Mouse (Mus musculus): ENCODE data around the gene Unc5cl. TPM values are rescaled to one million over a fixed set of nuclear protein-coding genes. Genes with fewer than 3 reads are reported as not detected.

The Unc5cl gene
- polyA plus RNA-seq, 1 experiment from 2014 or later: 0.34 TPM

DNA sequence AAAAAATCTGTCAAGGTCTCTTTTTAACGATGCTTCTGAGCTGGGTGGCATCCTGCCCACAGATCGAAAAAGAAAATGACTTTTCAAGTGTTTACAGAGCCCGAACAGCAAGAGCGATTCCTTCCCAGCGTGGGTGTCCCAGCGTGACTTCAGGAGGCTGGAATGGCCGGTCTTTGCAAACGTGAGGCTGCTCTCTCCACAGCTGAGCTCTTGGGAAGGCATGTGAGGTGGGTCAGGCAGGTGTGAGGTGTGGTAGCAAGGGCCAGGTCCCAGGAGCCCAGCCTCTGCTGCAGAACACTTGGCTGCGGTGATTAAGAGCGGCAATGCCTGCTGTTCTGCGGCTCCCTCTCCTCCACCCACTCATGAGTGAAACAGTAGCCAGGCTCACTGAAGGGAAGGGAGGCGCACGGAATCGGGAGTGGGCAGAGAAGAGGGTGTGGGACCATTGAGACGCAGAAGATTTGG is 88.6 kb downstream of the Unc5cl start:
- H3K4me2 ChIP-seq (ENCODE audit: low read depth, low read length): no peak overlapping the region
- 72% methylated on average over 15 of the region's 15 CpGs for WGBS

DNA sequence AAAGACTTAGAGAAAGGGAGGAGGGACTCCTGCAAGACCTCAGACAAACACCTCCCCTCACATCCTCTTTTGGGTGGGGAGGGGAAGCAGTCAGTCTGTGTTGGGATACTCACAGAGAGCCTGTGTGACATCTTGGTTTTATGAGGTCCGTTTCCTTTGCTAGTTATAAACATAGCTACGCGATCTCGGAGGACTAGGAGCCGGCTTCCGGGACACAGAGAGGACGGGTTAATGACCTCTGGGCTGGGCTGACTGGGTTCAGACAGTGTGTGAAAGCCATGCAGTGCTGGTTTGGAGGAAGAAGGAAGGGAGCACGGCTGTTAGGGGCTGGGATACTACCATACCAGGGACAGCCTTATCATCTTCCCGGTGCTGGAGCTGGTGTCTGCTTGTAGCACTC is 90.0 kb downstream of the Unc5cl start:
- Histone ChIP-seq H3K4me2 (ENCODE audit: low read depth, low read length) (no peak overlapping the region), H3K9me3 (replicated peaks; ENCODE audit: control insufficient read depth, low read length) (no peaks in the 10 kb centered on the region), H3K27ac (replicated peaks; ENCODE audit: low read depth, low read length) (no peak overlapping the region), H3K4me1 (ENCODE audit: control insufficient read depth, insufficient read depth, low read length) (no peaks in the 10 kb centered on the region), H3K27me3 (ENCODE audit: control insufficient read depth, insufficient read depth, low read length) (no peaks in the 10 kb centered on the region), H3K4me3 (ENCODE audit: low read depth, low read length) (no peak overlapping the region), H3K36me3 (replicated peaks; ENCODE audit: control insufficient read depth, insufficient read depth, low read depth, low read length) (no peaks in the 10 kb centered on the region), H3K9ac (replicated peaks; ENCODE audit: low read length) (no peak overlapping the region)
- DNase-seq (ENCODE audit: low spot score) (no peak), ATAC-seq (replicated peaks; ENCODE audit: insufficient number of reproducible peaks, low FRiP score, low TSS enrichment, low read depth) (no peak)
- 69% methylated on average over 9 of the region's 9 CpGs for WGBS

More for the DNA sequence above, 88.6 kb downstream of the Unc5cl start:
- Histone ChIP-seq H3K4me3 (ENCODE audit: low read depth, low read length) (no peak overlapping the region), H3K36me3 (replicated peaks; ENCODE audit: control insufficient read depth, insufficient read depth, low read depth, low read length) (no peaks in the 10 kb centered on the region), H3K4me1 (ENCODE audit: control insufficient read depth, insufficient read depth, low read length) (no peaks in the 10 kb centered on the region), H3K9ac (replicated peaks; ENCODE audit: low read length) (no peak overlapping the region), H3K9me3 (replicated peaks; ENCODE audit: control insufficient read depth, low read length) (no peaks in the 10 kb centered on the region), H3K27me3 (ENCODE audit: control insufficient read depth, insufficient read depth, low read length) (no peaks in the 10 kb centered on the region), H3K27ac (replicated peaks; ENCODE audit: low read depth, low read length) (no peak overlapping the region)
- DNase-seq (ENCODE audit: low spot score): no peak
- no peak for ATAC-seq (replicated peaks; ENCODE audit: insufficient number of reproducible peaks, low FRiP score, low TSS enrichment, low read depth)

DNA sequence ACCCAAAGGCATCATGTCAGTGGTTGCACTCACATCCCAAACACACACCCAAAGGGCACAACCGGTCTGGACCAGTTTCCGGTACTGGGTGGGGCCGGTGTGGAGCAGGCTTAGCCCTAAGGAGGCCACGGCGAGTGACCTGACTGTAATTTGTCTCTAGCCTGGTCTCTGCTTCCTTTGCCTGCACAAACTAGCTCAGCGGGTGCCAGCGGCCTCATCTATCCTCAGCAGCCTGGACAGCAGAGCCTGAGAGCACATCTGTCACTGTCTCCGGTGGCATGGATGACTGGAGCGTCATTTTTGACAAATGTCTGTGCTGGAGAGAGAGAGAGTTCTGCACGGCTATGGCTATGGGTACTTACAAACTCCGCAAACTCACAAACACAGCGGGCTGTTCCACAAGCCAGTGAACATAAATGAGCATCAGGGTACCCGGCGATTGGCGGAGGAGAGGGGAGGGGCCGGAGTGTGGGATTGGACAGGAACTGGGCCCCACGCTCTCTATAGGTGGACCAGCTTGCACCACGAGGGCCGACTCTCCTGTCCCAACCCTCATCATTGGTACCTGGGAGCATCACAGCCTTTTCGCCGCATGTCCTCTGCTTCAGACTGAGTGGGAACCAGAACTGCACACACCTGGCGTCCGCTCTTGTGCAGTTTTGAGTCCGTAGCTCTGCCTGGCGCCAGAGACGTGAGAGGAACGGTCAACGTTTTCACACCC is 90.7 kb downstream of the Unc5cl start:
- peak; percentile 48; the same call in 1 of the 2 replicates for ATAC-seq (replicated peaks; ENCODE audit: insufficient number of reproducible peaks, low FRiP score, low TSS enrichment, low read depth)
- no peaks in the 10 kb centered on the region for H3K4me1 ChIP-seq (ENCODE audit: control insufficient read depth, insufficient read depth, low read length)
- H3K27me3 ChIP-seq (ENCODE audit: control insufficient read depth, insufficient read depth, low read length): no peaks in the 10 kb centered on the region
- no peaks in the 10 kb centered on the region for H3K9me3 ChIP-seq (replicated peaks; ENCODE audit: control insufficient read depth, low read length)
- H3K36me3 ChIP-seq (replicated peaks; ENCODE audit: control insufficient read depth, insufficient read depth, low read depth, low read length): no peaks in the 10 kb centered on the region
- H3K4me3 ChIP-seq (ENCODE audit: low read depth, low read length): no peak overlapping the region
- H3K4me2 ChIP-seq (ENCODE audit: low read depth, low read length): no peak overlapping the region
- H3K27ac ChIP-seq (replicated peaks; ENCODE audit: low read depth, low read length): no peak overlapping the region
- 76% methylated on average over 28 of the region's 28 CpGs for WGBS
- no peak overlapping the region for H3K9ac ChIP-seq (replicated peaks; ENCODE audit: low read length)
- no peak for DNase-seq (ENCODE audit: low spot score)

DNA sequence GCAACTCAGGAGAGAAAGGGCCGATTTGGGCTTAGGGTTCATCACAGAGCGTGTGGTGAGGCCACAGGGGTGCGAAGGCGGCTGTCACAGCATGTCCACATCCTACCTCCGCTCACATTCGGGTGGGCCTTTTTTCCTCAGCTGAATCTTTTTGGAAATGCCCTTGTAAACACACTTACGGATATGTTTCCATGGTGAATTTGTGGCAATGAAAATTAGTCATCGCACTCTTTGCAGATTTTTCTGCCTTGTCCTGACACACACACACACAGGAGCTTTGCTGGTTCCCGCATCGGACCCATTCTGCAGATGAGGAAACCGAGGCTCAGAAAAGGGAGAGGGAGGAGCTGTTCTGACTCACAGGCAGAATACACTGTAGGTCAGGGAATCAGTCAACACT is 91.3 kb downstream of the Unc5cl start:
- H3K4me2 ChIP-seq (ENCODE audit: low read depth, low read length): no peak overlapping the region
- H3K27ac ChIP-seq (replicated peaks; ENCODE audit: low read depth, low read length): no peak overlapping the region
- DNase-seq (ENCODE audit: low spot score) (no peak), ATAC-seq (replicated peaks; ENCODE audit: insufficient number of reproducible peaks, low FRiP score, low TSS enrichment, low read depth) (no peak)
- H3K4me1 ChIP-seq (ENCODE audit: control insufficient read depth, insufficient read depth, low read length): no peaks in the 10 kb centered on the region
- no peaks in the 10 kb centered on the region for H3K27me3 ChIP-seq (ENCODE audit: control insufficient read depth, insufficient read depth, low read length)
- H3K9me3 ChIP-seq (replicated peaks; ENCODE audit: control insufficient read depth, low read length): no peaks in the 10 kb centered on the region
- no peak overlapping the region for H3K9ac ChIP-seq (replicated peaks; ENCODE audit: low read length)
- no peak overlapping the region for H3K4me3 ChIP-seq (ENCODE audit: low read depth, low read length)
- WGBS: 94% methylated on average over 11 of the region's 11 CpGs
- no peaks in the 10 kb centered on the region for H3K36me3 ChIP-seq (replicated peaks; ENCODE audit: control insufficient read depth, insufficient read depth, low read depth, low read length)

DNA sequence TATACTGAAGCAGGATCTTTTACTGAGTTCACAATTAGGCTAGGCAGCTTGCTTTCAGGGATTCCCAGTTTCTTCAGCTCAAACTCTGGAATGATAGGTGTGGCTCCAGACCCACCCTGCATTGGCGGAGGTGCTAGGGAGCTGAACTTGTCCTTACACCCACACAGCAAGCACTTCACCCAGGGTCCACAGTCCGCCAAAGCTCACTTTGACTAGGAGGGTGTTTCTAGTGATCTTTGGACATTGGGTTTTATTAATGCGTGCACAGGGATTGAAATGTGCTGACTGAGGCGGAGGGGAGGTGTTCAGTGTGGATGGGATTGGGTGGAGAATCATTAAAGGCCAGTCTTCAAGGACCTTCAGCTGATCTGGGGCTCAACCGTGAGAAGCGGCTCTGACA is 93.0 kb downstream of the Unc5cl start:
- no peak overlapping the region for H3K9ac ChIP-seq (replicated peaks; ENCODE audit: low read length)
- no peak for DNase-seq (ENCODE audit: low spot score)
- H3K4me3 ChIP-seq (ENCODE audit: low read depth, low read length): no peak overlapping the region
- ATAC-seq (replicated peaks; ENCODE audit: insufficient number of reproducible peaks, low FRiP score, low TSS enrichment, low read depth): no peak
- H3K4me2 ChIP-seq (ENCODE audit: low read depth, low read length): no peak overlapping the region
- H3K36me3 ChIP-seq (replicated peaks; ENCODE audit: control insufficient read depth, insufficient read depth, low read depth, low read length): no peaks in the 10 kb centered on the region
- no peaks in the 10 kb centered on the region for H3K4me1 ChIP-seq (ENCODE audit: control insufficient read depth, insufficient read depth, low read length)
- H3K27ac ChIP-seq (replicated peaks; ENCODE audit: low read depth, low read length): no peak overlapping the region
- 89% methylated on average over 6 of the region's 6 CpGs for WGBS
- H3K9me3 ChIP-seq (replicated peaks; ENCODE audit: control insufficient read depth, low read length): no peaks in the 10 kb centered on the region
- H3K27me3 ChIP-seq (ENCODE audit: control insufficient read depth, insufficient read depth, low read length): no peaks in the 10 kb centered on the region

DNA sequence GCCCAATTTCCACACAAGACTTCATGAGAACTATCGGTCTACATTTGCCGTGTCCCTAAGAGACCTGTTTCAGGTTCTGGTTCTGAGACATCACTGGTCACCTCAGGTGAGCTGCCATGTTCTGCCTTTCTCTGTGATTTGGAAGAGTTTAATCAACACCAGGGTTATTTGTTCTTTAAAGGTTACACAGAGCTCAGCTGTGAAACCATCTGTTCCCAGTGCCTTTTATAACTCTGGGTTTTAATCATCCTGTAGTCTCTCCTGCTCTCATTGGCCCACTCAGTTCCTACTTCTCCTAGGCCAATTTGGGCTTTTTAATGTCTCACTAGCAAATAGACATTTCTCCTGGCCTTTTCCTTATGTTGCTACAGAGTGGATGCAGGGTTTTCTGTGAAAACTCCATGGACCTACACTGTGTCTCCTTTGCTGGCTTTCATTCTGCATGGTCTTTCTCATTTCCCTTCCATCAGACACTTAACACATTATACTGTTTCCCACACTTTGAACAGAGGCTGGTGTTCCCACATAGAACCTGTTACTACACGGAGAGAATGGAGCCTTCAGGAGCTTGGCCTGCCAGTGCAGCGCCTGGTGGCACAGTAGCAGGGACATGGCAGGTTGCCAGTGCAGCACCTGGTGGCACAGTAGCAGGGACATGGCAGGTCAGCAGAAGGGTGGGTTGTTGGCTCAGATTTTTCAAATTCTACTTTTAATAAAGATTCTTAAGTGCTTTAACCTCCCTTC is 97.3 kb downstream of the Unc5cl start:
- WGBS: 87% methylated on average over 4 of the region's 4 CpGs
- no peaks in the 10 kb centered on the region for H3K36me3 ChIP-seq (replicated peaks; ENCODE audit: control insufficient read depth, insufficient read depth, low read depth, low read length)
- no peaks in the 10 kb centered on the region for H3K9me3 ChIP-seq (replicated peaks; ENCODE audit: control insufficient read depth, low read length)
- H3K27me3 ChIP-seq (ENCODE audit: control insufficient read depth, insufficient read depth, low read length): no peaks in the 10 kb centered on the region
- H3K4me2 ChIP-seq (ENCODE audit: low read depth, low read length): no peak overlapping the region
- DNase-seq (ENCODE audit: low spot score): no peak
- H3K4me1 ChIP-seq (ENCODE audit: control insufficient read depth, insufficient read depth, low read length): no peaks in the 10 kb centered on the region
- no peak overlapping the region for H3K9ac ChIP-seq (replicated peaks; ENCODE audit: low read length)
- no peak for ATAC-seq (replicated peaks; ENCODE audit: insufficient number of reproducible peaks, low FRiP score, low TSS enrichment, low read depth)
- no peak overlapping the region for H3K4me3 ChIP-seq (ENCODE audit: low read depth, low read length)
- no peak overlapping the region for H3K27ac ChIP-seq (replicated peaks; ENCODE audit: low read depth, low read length)

DNA sequence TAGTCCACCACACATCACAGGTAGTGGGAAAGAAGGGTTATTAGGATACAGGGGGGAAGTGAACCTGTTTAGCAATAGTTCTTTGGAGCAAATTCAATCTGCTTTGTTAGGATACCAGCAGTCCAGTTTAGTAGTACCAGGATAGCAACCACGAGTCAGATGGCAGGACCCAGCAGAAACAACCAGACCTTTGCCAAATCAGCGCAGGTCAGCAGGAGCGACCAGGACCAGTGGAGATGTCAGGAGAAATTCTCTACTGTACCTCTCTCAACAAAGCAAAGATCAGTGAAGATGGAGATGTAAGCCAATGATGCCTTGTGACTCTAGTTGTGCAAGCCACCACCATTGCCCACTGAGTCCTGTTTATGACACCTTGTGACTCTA is 97.8 kb downstream of the Unc5cl start:
- no peaks in the 10 kb centered on the region for H3K4me1 ChIP-seq (ENCODE audit: control insufficient read depth, insufficient read depth, low read length)
- DNase-seq (ENCODE audit: low spot score): no peak
- no peak overlapping the region for H3K9ac ChIP-seq (replicated peaks; ENCODE audit: low read length)
- no peaks in the 10 kb centered on the region for H3K9me3 ChIP-seq (replicated peaks; ENCODE audit: control insufficient read depth, low read length)
- H3K4me3 ChIP-seq (ENCODE audit: low read depth, low read length): no peak overlapping the region
- H3K36me3 ChIP-seq (replicated peaks; ENCODE audit: control insufficient read depth, insufficient read depth, low read depth, low read length): no peaks in the 10 kb centered on the region
- H3K4me2 ChIP-seq (ENCODE audit: low read depth, low read length): no peak overlapping the region
- H3K27me3 ChIP-seq (ENCODE audit: control insufficient read depth, insufficient read depth, low read length): no peaks in the 10 kb centered on the region
- H3K27ac ChIP-seq (replicated peaks; ENCODE audit: low read depth, low read length): no peak overlapping the region
- WGBS: 85% methylated on average over 3 of the region's 3 CpGs
- ATAC-seq (replicated peaks; ENCODE audit: insufficient number of reproducible peaks, low FRiP score, low TSS enrichment, low read depth): no peak

DNA sequence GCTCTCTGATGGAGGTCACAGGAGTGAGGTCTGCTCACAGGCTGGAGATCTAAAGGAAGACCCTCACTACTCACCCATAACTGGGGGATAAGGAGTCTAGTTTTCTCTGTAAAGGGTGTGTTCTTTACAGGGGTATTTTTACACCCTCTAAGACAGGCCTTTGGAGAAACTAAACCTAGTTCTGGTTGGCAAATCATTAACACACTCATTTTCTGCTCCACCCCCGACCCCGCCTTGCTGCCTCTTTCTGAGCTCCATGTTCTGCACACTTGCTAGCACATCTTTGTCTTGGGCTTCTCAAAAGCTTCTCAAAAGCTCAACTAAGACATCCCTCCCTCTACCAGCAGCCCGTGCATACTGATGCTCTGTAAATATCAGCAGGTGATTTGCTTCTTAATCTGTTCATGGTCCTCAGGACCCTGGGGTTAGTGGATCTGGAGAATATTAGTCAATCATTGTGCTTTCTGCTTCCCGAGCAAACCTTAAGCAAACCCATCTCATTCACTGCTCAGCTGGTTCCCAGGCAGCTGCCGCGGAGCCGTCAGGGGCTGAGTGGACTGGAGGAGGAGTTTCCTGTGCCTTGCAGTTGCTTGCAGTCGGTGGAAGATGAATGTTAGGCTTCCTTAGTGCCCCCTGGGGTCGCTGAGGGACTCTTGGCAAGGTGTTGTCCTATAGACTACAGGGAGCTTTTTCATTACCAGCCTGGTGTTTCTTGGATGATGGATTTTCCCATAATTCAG is 101.7 kb downstream of the Unc5cl start:
- Histone ChIP-seq H3K9me3 (replicated peaks; ENCODE audit: control insufficient read depth, low read length) (no peaks in the 10 kb centered on the region), H3K4me1 (ENCODE audit: control insufficient read depth, insufficient read depth, low read length) (no peaks in the 10 kb centered on the region), H3K4me2 (ENCODE audit: low read depth, low read length) (no peak overlapping the region), H3K27me3 (ENCODE audit: control insufficient read depth, insufficient read depth, low read length) (no peaks in the 10 kb centered on the region), H3K9ac (replicated peaks; ENCODE audit: low read length) (no peak overlapping the region), H3K36me3 (replicated peaks; ENCODE audit: control insufficient read depth, insufficient read depth, low read depth, low read length) (no peaks in the 10 kb centered on the region), H3K27ac (replicated peaks; ENCODE audit: low read depth, low read length) (no peak overlapping the region), H3K4me3 (ENCODE audit: low read depth, low read length) (no peak overlapping the region)
- ATAC-seq (replicated peaks; ENCODE audit: insufficient number of reproducible peaks, low FRiP score, low TSS enrichment, low read depth): no peak
- no peak for DNase-seq (ENCODE audit: low spot score)
- WGBS: 43% methylated on average over 9 of the region's 9 CpGs

All from embryonic facial prominence, embryonic 11.5 days (tissue).